Mouse (Mus musculus): ENCODE data around the gene Clnk. TPM values are rescaled to one million over a fixed set of nuclear protein-coding genes. Genes with fewer than 3 reads are reported as not detected.

The Clnk gene
- polyA plus RNA-seq, 1 experiment from 2014 or later, result 0.31 TPM

- Histone ChIP-seq H3K9me3 (no peaks in the 10 kb centered on the region), H3K4me3 (no peak overlapping the region), H3K27ac (no peak overlapping the region), H3K4me2 (no peak overlapping the region), H3K9ac (no peak overlapping the region), H3K27me3 (no peaks in the 10 kb centered on the region), H3K4me1 (no peaks in the 10 kb centered on the region), H3K36me3 (no peaks in the 10 kb centered on the region)
- no peak for ATAC-seq (ENCODE audit: insufficient number of reproducible peaks, low FRiP score, low TSS enrichment, low read depth)
- 87% methylated on average over 6 of the region's 6 CpGs for WGBS
Observed at GRCm38 (mm10) chr5:38702941-38703340, 173.7 kb downstream of the Clnk start.

DNA sequence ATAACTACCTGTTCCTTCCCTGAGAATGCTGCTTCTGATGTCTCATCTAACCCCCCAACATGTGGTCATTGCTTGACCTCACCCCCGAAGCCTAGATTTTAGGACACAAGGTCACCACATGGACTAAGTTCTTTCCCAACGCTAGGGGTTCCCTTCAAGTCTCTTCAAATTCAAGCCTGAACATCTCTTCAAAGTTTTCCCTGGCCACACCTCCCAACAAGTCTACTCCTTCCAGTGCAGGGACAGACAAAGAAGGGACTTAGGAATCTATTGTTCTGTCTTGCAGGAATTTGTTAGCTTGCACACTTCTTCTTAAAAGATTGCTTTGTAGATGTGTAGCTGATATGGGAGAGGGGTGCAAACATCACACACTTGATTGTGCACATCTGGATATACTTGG lies 174.5 kb downstream of the Clnk start:
- Histone ChIP-seq H3K9ac (no peak overlapping the region), H3K27me3 (no peaks in the 10 kb centered on the region), H3K36me3 (no peaks in the 10 kb centered on the region), H3K4me1 (no peaks in the 10 kb centered on the region), H3K27ac (no peak overlapping the region), H3K9me3 (no peaks in the 10 kb centered on the region), H3K4me3 (no peak overlapping the region), H3K4me2 (no peak overlapping the region)
- ATAC-seq (ENCODE audit: insufficient number of reproducible peaks, low FRiP score, low TSS enrichment, low read depth), result no peak
- WGBS, result 66% methylated on average over 2 of the region's 2 CpGs

GRCm38 (mm10) chr5:38698466-38698865 lies 178.1 kb downstream of the Clnk start:
- ATAC-seq (ENCODE audit: insufficient number of reproducible peaks, low FRiP score, low TSS enrichment, low read depth), result no peak
- Histone ChIP-seq H3K36me3 (no peaks in the 10 kb centered on the region), H3K4me1 (no peaks in the 10 kb centered on the region), H3K9me3 (no peaks in the 10 kb centered on the region), H3K4me2 (no peak overlapping the region), H3K27me3 (no peaks in the 10 kb centered on the region), H3K9ac (no peak overlapping the region), H3K4me3 (no peak overlapping the region), H3K27ac (no peak overlapping the region)
- WGBS, result 79% methylated on average over 5 of the region's 5 CpGs

DNA sequence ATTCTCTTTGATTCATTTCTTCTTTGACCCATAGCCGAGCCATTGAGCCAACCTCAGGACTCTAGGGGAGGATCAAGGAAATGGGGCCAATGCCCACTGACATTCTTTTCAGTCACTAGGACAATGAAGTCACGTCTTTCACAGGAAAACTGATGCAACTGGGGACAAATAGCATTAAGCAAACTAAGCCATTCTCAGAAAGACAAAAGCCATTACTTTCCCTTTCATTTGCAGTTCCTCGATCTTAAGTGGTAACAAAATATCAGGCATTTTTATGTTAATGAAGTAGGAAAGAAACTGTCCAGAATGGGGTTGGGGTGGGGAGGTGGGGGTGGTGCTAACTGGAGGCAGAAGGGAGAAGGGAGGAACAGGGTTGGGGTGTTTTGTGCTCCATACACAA lies 178.6 kb downstream of the Clnk start:
- no peak overlapping the region for H3K27ac ChIP-seq
- no peak overlapping the region for H3K4me2 ChIP-seq
- no peak for ATAC-seq (ENCODE audit: insufficient number of reproducible peaks, low FRiP score, low TSS enrichment, low read depth)
- H3K9me3 ChIP-seq, result no peaks in the 10 kb centered on the region
- no peaks in the 10 kb centered on the region for H3K4me1 ChIP-seq
- WGBS, result 65% methylated on average over 3 of the region's 3 CpGs
- H3K36me3 ChIP-seq, result no peaks in the 10 kb centered on the region
- no peak overlapping the region for H3K9ac ChIP-seq
- H3K27me3 ChIP-seq, result no peaks in the 10 kb centered on the region
- H3K4me3 ChIP-seq, result no peak overlapping the region

- H3K9me3 ChIP-seq, result no peaks in the 10 kb centered on the region
- H3K27me3 ChIP-seq, result no peaks in the 10 kb centered on the region
- H3K4me2 ChIP-seq, result no peak overlapping the region
- 29% methylated on average over 8 of the region's 8 CpGs for WGBS
- H3K36me3 ChIP-seq, result no peaks in the 10 kb centered on the region
- no peak overlapping the region for H3K27ac ChIP-seq
- H3K4me3 ChIP-seq, result no peak overlapping the region
- no peaks in the 10 kb centered on the region for H3K4me1 ChIP-seq
- ATAC-seq (ENCODE audit: insufficient number of reproducible peaks, low FRiP score, low TSS enrichment, low read depth), result no peak
- no peak overlapping the region for H3K9ac ChIP-seq
Observed at GRCm38 (mm10) chr5:38696616-38697375, 179.8 kb downstream of the Clnk start.

GRCm38 (mm10) chr5:38692859-38693258 lies 183.8 kb downstream of the Clnk start:
- H3K27me3 ChIP-seq, result no peaks in the 10 kb centered on the region
- 85% methylated on average over 6 of the region's 6 CpGs for whole genome bisulfite sequencing
- no peak overlapping the region for H3K4me3 ChIP-seq
- no peak for ATAC-seq (ENCODE audit: insufficient number of reproducible peaks, low FRiP score, low TSS enrichment, low read depth)
- no peaks in the 10 kb centered on the region for H3K4me1 ChIP-seq
- no peak overlapping the region for H3K9ac ChIP-seq
- H3K4me2 ChIP-seq, result no peak overlapping the region
- H3K27ac ChIP-seq, result no peak overlapping the region
- no peaks in the 10 kb centered on the region for H3K36me3 ChIP-seq
- H3K9me3 ChIP-seq, result no peaks in the 10 kb centered on the region

DNA sequence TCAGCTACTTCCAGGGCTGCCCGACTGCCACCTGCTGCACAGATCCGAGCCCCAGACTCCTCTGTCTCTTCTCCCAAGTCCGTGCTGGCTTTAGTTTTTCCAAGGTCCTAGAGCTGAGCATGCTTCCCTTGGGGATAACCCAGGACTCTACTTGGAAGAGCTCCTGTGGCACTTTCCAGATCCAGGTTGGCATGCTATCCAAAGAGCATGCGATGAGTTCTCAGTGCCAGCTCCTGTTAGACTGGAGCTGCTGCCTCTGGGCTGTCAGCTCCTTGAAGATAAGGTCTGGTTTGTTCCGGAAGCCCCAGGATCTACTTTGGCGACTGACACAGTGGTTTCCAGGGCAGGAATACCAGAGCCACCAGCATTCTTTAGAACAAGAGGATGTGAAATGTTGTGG lies 187.4 kb downstream of the Clnk start:
- Histone ChIP-seq H3K4me2 (no peak overlapping the region), H3K4me3 (no peak overlapping the region), H3K36me3 (no peaks in the 10 kb centered on the region), H3K27me3 (no peaks in the 10 kb centered on the region), H3K9me3 (no peaks in the 10 kb centered on the region), H3K4me1 (no peaks in the 10 kb centered on the region), H3K27ac (no peak overlapping the region), H3K9ac (no peak overlapping the region)
- ATAC-seq (ENCODE audit: insufficient number of reproducible peaks, low FRiP score, low TSS enrichment, low read depth), result no peak
- WGBS, result 90% methylated on average over 6 of the region's 6 CpGs

GRCm38 (mm10) chr5:38687694-38688093 lies 188.9 kb downstream of the Clnk start:
- Histone ChIP-seq H3K27me3 (no peaks in the 10 kb centered on the region), H3K4me2 (no peak overlapping the region), H3K9me3 (no peaks in the 10 kb centered on the region), H3K36me3 (peaks cover 4% of the 10 kb centered on the region; the same call in 1 of the 2 replicates), H3K4me1 (0 out of 2 replicates have a peak, but pooled peaks cover 4% of the 10 kb centered on the region), H3K4me3 (no peak overlapping the region), H3K9ac (no peak overlapping the region), H3K27ac (no peak overlapping the region)
- no peak for ATAC-seq (ENCODE audit: insufficient number of reproducible peaks, low FRiP score, low TSS enrichment, low read depth)
- WGBS, result 91% methylated on average over 1 of the region's 1 CpGs

DNA sequence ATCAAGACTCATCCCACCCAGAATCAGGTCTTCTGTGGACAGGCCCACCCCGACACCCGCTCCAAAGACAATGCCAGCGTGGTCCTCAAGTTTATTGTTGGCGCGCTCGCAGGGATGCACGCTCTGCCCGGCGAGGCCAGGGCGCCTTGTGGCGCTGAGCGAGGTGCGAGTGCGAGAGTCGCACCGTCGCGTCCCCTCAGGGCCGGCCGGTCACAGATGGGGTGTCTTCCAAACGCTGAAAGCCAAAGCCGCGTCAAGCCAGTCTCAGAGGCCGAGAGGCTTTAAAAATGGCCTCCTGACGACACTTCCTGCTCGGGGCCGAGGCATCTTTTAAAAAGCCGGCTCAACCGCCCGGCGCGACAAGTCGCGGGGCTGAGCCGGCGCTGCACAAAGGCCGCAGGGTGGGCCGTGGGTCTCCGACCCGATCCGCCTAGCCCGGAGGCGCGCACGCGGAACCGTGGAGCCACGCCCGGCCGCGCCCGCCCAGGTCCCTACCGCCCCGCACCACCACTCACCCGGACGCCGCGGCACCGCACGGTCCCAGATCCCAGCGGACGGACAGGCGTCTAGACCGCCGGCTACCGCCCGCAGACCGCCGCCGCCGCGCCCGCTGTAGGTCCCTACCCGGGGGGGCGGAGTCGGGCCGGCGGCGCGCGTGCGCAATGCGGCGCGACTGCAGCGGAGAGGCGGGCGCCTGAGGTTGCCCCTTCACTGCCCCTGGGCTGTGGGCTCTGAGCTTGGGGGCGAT lies 192.3 kb downstream of the Clnk start, which contains the start of gene Zfp518b:
TSS of gene Zfp518b (minus strand) at position 663 of the 748 bp plus-strand sequence.
- ATAC-seq (ENCODE audit: insufficient number of reproducible peaks, low FRiP score, low TSS enrichment, low read depth), result peak; percentile 84
- 0 out of 2 replicates have a peak, but pooled peaks cover 10% of the 10 kb centered on the region for H3K4me1 ChIP-seq
- H3K27me3 ChIP-seq, result no peaks in the 10 kb centered on the region
- WGBS, result under 1% methylated on average over 87 of the region's 89 CpGs
- H3K4me3 ChIP-seq, result peak within 1 kb of the TSS; percentile 88
- H3K4me2 ChIP-seq, result peak within 1 kb of the TSS; percentile 82
- H3K9me3 ChIP-seq, result no peaks in the 10 kb centered on the region
- peak within 1 kb of the TSS; percentile 86 for H3K27ac ChIP-seq
- peak within 1 kb of the TSS; percentile 81 for H3K9ac ChIP-seq
- peaks cover 37% of the 10 kb centered on the region for H3K36me3 ChIP-seq

DNA sequence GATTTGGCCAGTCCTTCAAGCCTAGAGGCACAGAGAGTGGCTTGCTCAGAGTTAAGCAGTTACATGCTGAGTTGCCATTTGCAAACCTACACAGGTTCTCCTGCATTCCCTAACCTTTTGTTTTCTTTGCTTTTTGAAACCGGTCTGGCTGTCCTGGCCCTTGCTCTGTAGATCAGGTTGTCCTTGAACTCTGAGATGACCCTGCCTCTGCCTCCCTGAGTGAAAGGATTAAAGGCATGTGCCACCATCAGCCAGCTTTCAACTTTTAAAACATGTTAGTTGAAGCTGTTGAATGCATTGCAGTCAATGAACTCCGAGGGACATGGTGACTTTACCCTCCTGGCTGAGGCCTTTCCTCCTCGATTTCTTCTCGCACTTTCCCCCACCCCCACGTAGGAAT lies 217.8 kb downstream of the Clnk start:
- Histone ChIP-seq H3K36me3 (no peaks in the 10 kb centered on the region), H3K9me3 (no peaks in the 10 kb centered on the region), H3K4me3 (no peak overlapping the region), H3K9ac (no peak overlapping the region), H3K4me1 (no peaks in the 10 kb centered on the region), H3K27me3 (no peaks in the 10 kb centered on the region), H3K27ac (no peak overlapping the region), H3K4me2 (no peak overlapping the region)
- 89% methylated on average over 5 of the region's 5 CpGs for WGBS
- no peak for ATAC-seq (ENCODE audit: insufficient number of reproducible peaks, low FRiP score, low TSS enrichment, low read depth)

Measured in limb, embryonic 15.5 days (tissue).